ENCODE assay signal across 8 mouse cellular contexts in the genomic region with DNA sequence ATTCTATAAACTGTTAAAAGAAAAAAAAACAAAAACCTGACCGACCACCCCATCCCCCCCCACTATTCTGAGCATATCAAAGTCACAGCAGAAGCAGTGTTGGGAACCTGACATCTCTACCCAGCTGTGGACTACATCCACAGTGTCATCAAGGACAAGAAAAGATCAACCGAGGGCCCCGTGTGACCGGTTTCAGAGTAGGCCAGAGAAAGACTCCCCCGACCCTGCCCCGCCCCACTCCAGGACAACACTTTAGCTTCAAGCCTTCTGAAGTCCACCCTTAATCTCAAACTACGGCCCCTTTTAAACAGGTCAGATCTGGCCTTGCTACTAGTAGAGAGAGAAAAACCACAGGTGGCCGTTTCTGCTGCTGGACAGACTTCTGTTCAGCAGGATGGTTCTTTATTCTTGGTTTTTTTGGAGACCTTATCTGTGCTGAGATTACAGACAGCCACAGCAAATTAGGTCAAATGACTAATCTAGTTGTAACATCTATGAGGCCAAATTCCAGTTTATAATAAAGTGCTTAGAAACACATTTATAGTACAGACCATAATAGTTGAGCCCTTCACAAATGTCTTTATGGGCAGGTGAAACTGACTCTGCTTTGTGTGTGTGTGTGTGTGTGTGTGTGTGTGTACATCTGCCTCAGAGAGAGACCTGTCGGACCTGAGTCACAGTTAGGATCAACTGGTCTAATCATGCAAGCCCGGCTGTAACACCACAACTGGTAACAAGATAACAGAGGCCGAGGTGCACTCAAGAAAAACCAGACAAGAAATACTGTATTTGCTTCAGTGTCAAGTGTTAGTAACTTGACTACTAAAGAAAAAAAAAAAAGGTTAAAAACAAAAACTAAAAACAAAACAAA. TPM values are rescaled to one million over a fixed set of nuclear protein-coding genes. Genes with fewer than 3 reads are reported as not detected.
DNase-seq lines count a peak whose midpoint lies in the region; ATAC-seq and TF ChIP-seq lines count a peak whose summit lies in the region.

No protein-coding gene starts in this region.

- no peak for TF ChIP-seq CTCF in lung, embryonic 14.5 days (IDR thresholded peaks at IDR 0.05; ENCODE audit: low read depth)
- TF ChIP-seq CTCF in embryonic fibroblast, embryonic 13.5 days (IDR thresholded peaks at IDR 0.05; ENCODE audit: borderline replicate concordance, insufficient read depth, low read length): no peak
- no peak for TF ChIP-seq CTCF in hindbrain, postnatal 0 days (IDR thresholded peaks at IDR 0.05; ENCODE audit: low read depth)

- H3K9ac ChIP-seq in lung, embryonic 14.5 days: peak overlapping the region; percentile 100
- H3K9ac ChIP-seq in hindbrain, postnatal 0 days (replicated peaks; ENCODE audit: low read length): peak overlapping the region; percentile 41

- H3K4me1 ChIP-seq in lung, embryonic 14.5 days (ENCODE audit: insufficient read depth): peaks cover 40% of the 10 kb centered on the region
- peaks cover 9% of the 10 kb centered on the region for H3K4me1 ChIP-seq in embryonic fibroblast, embryonic 13.5 days (ENCODE audit: control insufficient read depth, insufficient read depth, low read length)
- peaks cover 30% of the 10 kb centered on the region for H3K4me1 ChIP-seq in hindbrain, postnatal 0 days (ENCODE audit: insufficient read depth, low read length)
- peaks cover 79% of the 10 kb centered on the region for H3K4me1 ChIP-seq in midbrain, embryonic 10.5 days

- H3K27me3 ChIP-seq in lung, embryonic 14.5 days (ENCODE audit: insufficient read depth, low read length): no peaks in the 10 kb centered on the region
- no peaks in the 10 kb centered on the region for H3K27me3 ChIP-seq in hindbrain, postnatal 0 days (ENCODE audit: insufficient read depth, low read length)
- H3K27me3 ChIP-seq in midbrain, embryonic 10.5 days (ENCODE audit: low read depth, poor library complexity, severe bottlenecking): no peaks in the 10 kb centered on the region

- H3K4me3 ChIP-seq in lung, embryonic 14.5 days (ENCODE audit: low read depth, low read length): peak overlapping the region; percentile 100
- H3K4me3 ChIP-seq in embryonic fibroblast, embryonic 13.5 days (ENCODE audit: insufficient read depth, low read length): peak overlapping the region; percentile 88
- peak overlapping the region; percentile 98 for H3K4me3 ChIP-seq in hindbrain, postnatal 0 days (ENCODE audit: low read length)
- peak overlapping the region; percentile 96 for H3K4me3 ChIP-seq in midbrain, embryonic 10.5 days

- ATAC-seq in lung, embryonic 14.5 days (ENCODE audit: insufficient read depth): no peak
- ATAC-seq in hindbrain, postnatal 0 days: no peak
- no peak for ATAC-seq in frontal cortex, adult (ENCODE audit: low TSS enrichment)

- peaks cover 71% of the 10 kb centered on the region for H3K36me3 ChIP-seq in lung, embryonic 14.5 days (ENCODE audit: insufficient read depth)
- H3K36me3 ChIP-seq in hindbrain, postnatal 0 days (ENCODE audit: insufficient read depth, low read length): peaks cover 5% of the 10 kb centered on the region
- peaks cover 30% of the 10 kb centered on the region for H3K36me3 ChIP-seq in midbrain, embryonic 10.5 days

- DNase-seq in lung, embryonic 14.5 days: peak; percentile 31
- DNase-seq in lung, postnatal 4 days: no peak
- DNase-seq in hindbrain, postnatal 0 days (ENCODE audit: low spot score): no peak
- no peak for DNase-seq in midbrain, embryonic 10.5 days (ENCODE audit: low spot score)
- no peak for DNase-seq in urinary bladder, postnatal 4 days (ENCODE audit: low spot score in 2 of 2)
- no peak for DNase-seq in B cell, adult 2 months

- TF ChIP-seq POLR2A in embryonic fibroblast, embryonic 13.5 days (IDR thresholded peaks at IDR 0.05; ENCODE audit: low read depth, low read length): no peak

- no peaks in the 10 kb centered on the region for H3K9me3 ChIP-seq in lung, embryonic 14.5 days (ENCODE audit: low read depth, low read length)
- H3K9me3 ChIP-seq in hindbrain, postnatal 0 days (ENCODE audit: low read length): no peaks in the 10 kb centered on the region
- no peaks in the 10 kb centered on the region for H3K9me3 ChIP-seq in midbrain, embryonic 10.5 days (replicated peaks)

- H3K27ac ChIP-seq in lung, embryonic 14.5 days (ENCODE audit: low read depth): peak overlapping the region; percentile 69
- H3K27ac ChIP-seq in embryonic fibroblast, embryonic 13.5 days (ENCODE audit: insufficient read depth, low read length): peak overlapping the region; percentile 86
- H3K27ac ChIP-seq in hindbrain, postnatal 0 days: no peak overlapping the region
- H3K27ac ChIP-seq in midbrain, embryonic 10.5 days (replicated peaks): no peak overlapping the region; the same call in 1 of the 2 replicates

- 8% methylated on average over 11 of the region's 11 CpGs for WGBS in lung, embryonic 14.5 days
- WGBS in hindbrain, postnatal 0 days: 20% methylated on average over 11 of the region's 11 CpGs
- WGBS in midbrain, embryonic 10.5 days: 37% methylated on average over 11 of the region's 11 CpGs

- H3K4me2 ChIP-seq in lung, embryonic 14.5 days: peak overlapping the region; percentile 99
- H3K4me2 ChIP-seq in hindbrain, postnatal 0 days (ENCODE audit: low read depth, low read length): peak overlapping the region; percentile 99

RNA-seq across cellular contexts. Expression of a gene that starts 4.9 kb away (rescaled TPM):
- polyA plus RNA-seq in lung, embryonic 14.5 days (2014; fragmentation: Nextera tagmentation; extraction: Ambion mirVana): 8.9 and 9.3 TPM in 2 replicates
- polyA plus RNA-seq in embryonic fibroblast, embryonic 13.5 days (2011; ENCODE audit: insufficient read length, low read depth, missing spikeins): 58.6 and 74.8 TPM in 2 replicates
- total RNA-seq in hindbrain, postnatal 0 days (2014; rRNA removed): 91.5 and 99.1 TPM in 2 replicates
- 10.2 and 11.4 TPM in 2 replicates for polyA plus RNA-seq in hindbrain, postnatal 0 days (2015; fragmentation: Nextera tagmentation; extraction: Ambion mirVana)
- polyA plus RNA-seq in midbrain, embryonic 10.5 days (2016; fragmentation: Nextera tagmentation; extraction: Ambion mirVana): 3.8 and 4.0 TPM in 2 replicates

Comparison
In these comparisons a context has a peak if more than half of its experiments do, and no peak if none do; other contexts are left out.
1. H3K27ac ChIP-seq: peak in lung, embryonic 14.5 days (single experiment) and embryonic fibroblast, embryonic 13.5 days (single experiment); none in hindbrain, postnatal 0 days (single experiment) and midbrain, embryonic 10.5 days (single experiment).
2. Peak in every context shown above with its lines, with median percentiles within 50 percentile points of each other: H3K4me3 ChIP-seq.